Mouse (Mus musculus) lung, embryonic 14.5 days (tissue): Measurements from ENCODE around the gene Zkscan16. TPM values are rescaled to one million over a fixed set of nuclear protein-coding genes. Genes with fewer than 3 reads are reported as not detected.
A peak's percentile ranks its signal among the peaks of the same experiment; 100 is the strongest.

Source experiments
- ATAC-seq: fragments of 200-750 bp; cut with Nextera tagmentation; 2 replicates; pipeline ENCODE4 v1.8.0; 2017; ENCODE audit warnings: mild to moderate bottlenecking, moderate TSS enrichment, moderate library complexity; ENCODE audit not compliant: insufficient read depth
- DNase-seq: peaks from one replicate; pipeline ENCODE4 v3.0.0-alpha.2; 2015
- H3K27ac ChIP-seq: fragments of 300-500 bp; sonication (generic); 2 replicates; pipeline ENCODE4 v1.5.1; 2014; ENCODE audit warnings: low read depth, mild to moderate bottlenecking, moderate library complexity
- H3K27me3 ChIP-seq: fragments of 300-500 bp; sonication (generic); 2 replicates; pipeline ENCODE4 v1.6.1; 2014; ENCODE audit warnings: low read length, control low read depth; ENCODE audit not compliant: insufficient read depth
- H3K36me3 ChIP-seq: fragments of 300-500 bp; sonication (generic); 2 replicates; pipeline ENCODE4 v1.6.1; 2014; ENCODE audit warnings: control low read depth; ENCODE audit not compliant: insufficient read depth
- H3K4me1 ChIP-seq: fragments of 300-500 bp; sonication (generic); 2 replicates; pipeline ENCODE4 v1.6.1; 2014; ENCODE audit warnings: antibody characterized with exemption, control low read depth; ENCODE audit not compliant: insufficient read depth
- H3K4me2 ChIP-seq: fragments of 300-500 bp; sonication (generic); 2 replicates; pipeline ENCODE4 v1.6.1; 2014; ENCODE audit warnings: mild to moderate bottlenecking
- H3K4me3 ChIP-seq: fragments of 300-500 bp; sonication (generic); 2 replicates; pipeline ENCODE4 v1.5.1; 2014; ENCODE audit warnings: low read depth, low read length
- H3K9ac ChIP-seq: fragments of 300-500 bp; sonication (generic); 2 replicates; pipeline ENCODE4 v1.6.1; 2014
- H3K9me3 ChIP-seq: fragments of 300-500 bp; sonication (generic); 2 replicates; pipeline ENCODE4 v1.6.1; 2016; ENCODE audit warnings: low read depth, low read length, control low read depth
- CTCF ChIP-seq: IDR thresholded peaks from 2 replicates; pipeline ENCODE4 v1.5.1; 2016; ENCODE audit warnings: antibody characterized with exemption, low read depth
- WGBS: fragments of 180-500 bp; shearing (Covaris S2); extraction: QIAGEN DNeasy Blood & Tissue Kit; methylation state at CpG from one replicate; pipeline ENCODE4 v1.1.7; 2014; 5-methylcytosine and 5-hydroxymethylcytosine counted together
- polyA plus RNA-seq: library from polyadenylated mRNA; unstranded; fragments of >200 nt; fragmentation: Nextera tagmentation; extraction: Ambion mirVana; gene quantifications from 2 replicates; pipeline ENCODE4 v1.2.1, GENCODE M21; 2014

The Zkscan16 gene
- polyA plus RNA-seq, 1 experiment from 2014 or later: 0.70 TPM

DNA sequence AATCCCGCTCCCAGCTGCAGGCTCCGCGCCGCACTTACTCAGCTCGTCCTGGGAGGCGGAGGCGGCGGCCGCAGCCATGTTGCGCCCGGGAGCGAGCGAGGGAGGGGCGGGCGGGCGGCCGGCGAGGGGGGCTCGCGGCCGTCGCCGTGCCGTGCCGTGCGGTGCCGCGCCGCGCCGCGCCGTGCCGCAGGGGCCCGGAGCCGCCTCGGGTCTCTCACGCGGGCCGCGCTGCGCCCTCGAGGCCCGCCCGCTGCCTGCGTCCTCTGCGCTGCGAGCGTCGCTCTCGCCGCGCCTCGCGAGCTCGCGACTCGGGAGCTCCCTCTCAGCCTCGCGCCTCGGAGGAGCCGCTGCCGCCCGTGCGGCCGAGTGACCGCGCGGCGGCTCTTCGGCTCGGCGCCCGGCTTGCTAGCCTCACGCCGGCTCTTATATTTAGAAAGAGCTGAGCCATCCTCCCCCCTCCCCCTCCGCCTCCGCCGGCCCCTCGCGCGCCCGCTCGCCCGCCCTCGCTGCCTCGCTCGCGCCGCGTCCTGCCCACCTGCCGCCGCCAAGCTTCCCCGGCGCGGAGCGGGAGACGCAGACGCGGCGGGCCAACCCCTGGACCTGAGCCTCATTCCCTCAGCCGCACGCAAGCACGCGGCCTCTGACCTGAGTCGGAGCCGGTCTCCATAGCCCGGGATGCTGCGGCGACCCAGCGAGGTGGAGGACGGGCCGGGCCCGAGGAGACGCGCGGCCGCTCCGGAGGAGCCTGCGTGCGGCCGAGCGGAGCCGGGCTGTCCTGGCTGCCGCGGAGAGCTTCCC is 31.4 kb upstream of the Zkscan16 start:
- Histone ChIP-seq H3K4me2 (peak overlapping the region; percentile 75), H3K27ac (peak overlapping the region; percentile 97), H3K9ac (peak overlapping the region; percentile 96), H3K27me3 (no peaks in the 10 kb centered on the region), H3K9me3 (no peaks in the 10 kb centered on the region), H3K4me3 (peak overlapping the region; percentile 82), H3K4me1 (peaks cover 6% of the 10 kb centered on the region), H3K36me3 (no peaks in the 10 kb centered on the region)
- DNase-seq: peak; percentile 79
- under 1% methylated on average over 78 of the region's 126 CpGs for WGBS
- ATAC-seq: peak; percentile 76
- TF ChIP-seq CTCF: no peak

DNA sequence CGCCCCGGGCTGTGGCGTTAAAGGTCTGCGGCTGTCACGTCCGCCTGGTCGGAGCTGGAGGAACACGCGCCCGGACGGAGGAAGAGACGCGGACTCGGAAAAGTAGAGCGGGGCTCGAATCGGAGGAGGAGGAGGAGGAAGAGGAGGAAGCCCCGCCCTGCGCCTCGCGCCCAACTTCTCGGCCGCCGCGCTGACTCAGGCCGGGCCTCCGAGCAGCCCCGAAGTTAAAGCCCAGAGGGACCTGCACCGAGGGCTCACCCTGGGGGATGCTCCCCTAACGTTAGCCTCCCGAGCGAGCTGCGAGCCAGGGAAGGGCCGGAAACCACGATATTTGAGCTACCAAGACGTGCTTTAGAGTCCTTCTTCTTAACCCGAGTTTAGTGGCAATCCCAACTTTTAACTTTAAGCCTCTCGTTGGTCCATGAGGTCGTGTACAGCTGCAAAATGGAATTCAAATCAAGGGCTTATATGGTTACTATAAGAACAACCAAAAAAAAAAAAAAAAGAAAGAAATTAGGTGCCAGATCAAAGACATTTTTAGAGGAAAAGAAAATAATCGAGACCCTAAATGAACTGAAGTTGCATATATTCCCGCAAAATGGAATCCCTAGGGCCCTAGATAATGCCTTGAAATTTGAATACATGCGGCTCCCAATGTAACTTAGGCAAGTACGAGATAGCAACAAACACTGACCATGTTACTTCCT is 30.6 kb upstream of the Zkscan16 start, which contains the start of gene Ecpas:
Gene Ecpas (minus strand): TSS at position 121 of the 707 bp plus-strand sequence.
- Histone ChIP-seq H3K36me3 (no peaks in the 10 kb centered on the region), H3K27me3 (no peaks in the 10 kb centered on the region), H3K4me3 (peak within 1 kb of the TSS; percentile 82), H3K4me1 (peaks cover 6% of the 10 kb centered on the region), H3K9ac (peak within 1 kb of the TSS; percentile 96), H3K4me2 (peak within 1 kb of the TSS; percentile 75), H3K9me3 (no peaks in the 10 kb centered on the region), H3K27ac (peak within 1 kb of the TSS; percentile 97)
- 3% methylated on average over 43 of the region's 43 CpGs for WGBS
- ATAC-seq: peak; percentile 81
- TF ChIP-seq CTCF: no peak
- peak; percentile 87 for DNase-seq

DNA sequence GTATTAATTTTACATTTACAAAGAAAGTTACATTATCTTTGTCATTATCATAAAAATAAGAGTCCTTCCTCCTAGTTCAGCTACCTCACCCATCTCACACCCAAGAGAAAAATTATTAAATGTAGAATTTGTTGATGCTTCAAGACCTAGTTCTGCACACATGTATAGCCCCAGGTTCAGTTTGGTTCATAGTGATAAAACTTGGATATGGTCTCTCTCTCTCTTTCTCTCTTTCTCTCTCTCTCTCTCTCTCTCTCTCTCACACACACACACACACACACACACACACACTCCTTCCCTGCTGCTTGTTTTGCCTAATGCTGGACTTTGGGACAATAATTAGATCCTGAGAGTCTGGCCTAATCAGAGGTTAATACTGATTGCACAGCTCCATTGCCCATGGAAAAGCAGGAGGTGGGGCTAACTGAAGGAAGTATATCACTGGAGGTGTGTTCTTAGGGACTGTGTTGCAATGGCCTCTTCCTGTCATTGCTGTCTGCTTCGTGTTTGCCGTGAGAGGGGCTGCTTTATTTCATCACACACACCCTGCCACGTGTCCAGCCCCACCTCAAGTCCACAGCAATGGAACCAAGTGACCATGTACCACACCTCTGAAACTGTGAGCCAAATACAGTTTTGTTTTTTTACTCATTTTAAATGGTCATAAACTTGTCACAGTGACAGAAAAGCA is 29.9 kb upstream of the Zkscan16 start:
- no peak for ATAC-seq
- H3K9ac ChIP-seq: no peak overlapping the region
- no peak for TF ChIP-seq CTCF
- no peaks in the 10 kb centered on the region for H3K36me3 ChIP-seq
- H3K9me3 ChIP-seq: no peaks in the 10 kb centered on the region
- no peak for DNase-seq
- H3K4me2 ChIP-seq: peak overlapping the region; percentile 75
- WGBS: 35% methylated on average over 3 of the region's 3 CpGs
- no peak overlapping the region for H3K27ac ChIP-seq
- H3K4me3 ChIP-seq: no peak overlapping the region
- H3K4me1 ChIP-seq: peaks cover 6% of the 10 kb centered on the region
- H3K27me3 ChIP-seq: no peaks in the 10 kb centered on the region

DNA sequence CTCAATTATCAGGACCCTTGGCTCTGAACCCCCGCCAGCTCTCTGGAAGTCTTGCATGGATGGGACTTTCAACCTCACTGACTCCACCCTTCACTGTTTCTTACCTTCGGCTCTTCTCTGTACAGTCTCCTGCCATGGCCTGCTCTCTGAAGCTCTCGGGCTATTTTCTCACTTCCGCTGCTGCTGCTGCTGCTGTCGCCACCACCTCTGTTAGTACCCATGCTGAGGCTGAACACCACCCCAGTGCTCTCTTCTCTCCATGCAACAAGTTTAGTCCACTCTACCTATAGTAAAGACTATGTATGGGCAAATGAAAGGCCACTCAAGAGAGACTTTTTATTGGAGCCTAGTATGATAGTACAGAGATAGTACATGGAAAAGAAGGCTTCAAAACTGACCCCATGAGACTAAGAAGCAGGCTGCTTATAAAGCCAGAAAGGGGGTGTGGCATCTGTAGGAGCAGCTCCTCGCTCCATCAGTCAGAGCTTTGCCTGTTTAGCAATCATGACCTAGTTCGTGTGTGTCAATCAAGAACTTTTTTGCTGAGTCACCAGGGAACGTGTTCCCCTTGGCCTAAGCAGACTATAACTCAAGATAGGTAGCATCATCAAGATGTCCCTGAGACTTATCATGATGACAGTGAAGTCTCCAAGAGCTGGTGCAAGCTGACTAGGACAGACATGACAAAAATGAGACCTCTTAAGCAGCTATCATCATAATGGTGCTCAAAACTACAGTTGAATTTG is 28.2 kb upstream of the Zkscan16 start:
- Histone ChIP-seq H3K27me3 (no peaks in the 10 kb centered on the region), H3K4me3 (no peak overlapping the region), H3K27ac (no peak overlapping the region), H3K9me3 (no peaks in the 10 kb centered on the region), H3K9ac (no peak overlapping the region), H3K4me1 (peaks cover 4% of the 10 kb centered on the region), H3K4me2 (no peak overlapping the region), H3K36me3 (no peaks in the 10 kb centered on the region)
- WGBS: 72% methylated on average over 8 of the region's 8 CpGs
- ATAC-seq: no peak
- TF ChIP-seq CTCF: no peak
- no peak for DNase-seq

DNA sequence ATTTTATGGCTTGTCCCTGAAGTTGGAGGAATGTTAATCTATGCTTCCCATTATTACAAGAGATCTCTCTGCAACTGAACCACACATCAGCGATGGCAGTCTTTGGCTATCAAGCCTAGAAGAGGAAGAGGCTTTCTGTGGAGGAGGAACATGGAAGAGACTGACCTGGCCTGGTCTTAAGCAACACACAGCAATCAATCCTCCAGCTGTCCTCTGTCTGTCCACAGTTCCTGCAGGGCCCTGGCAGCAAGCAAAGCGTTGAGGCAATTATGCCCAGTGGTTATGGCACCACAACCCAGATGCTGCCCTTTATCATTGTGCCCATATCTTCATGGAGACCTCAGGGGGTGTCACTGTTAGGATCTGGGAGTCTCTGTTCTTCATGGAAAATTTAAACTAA is 19.5 kb upstream of the Zkscan16 start:
- Histone ChIP-seq H3K4me1 (no peaks in the 10 kb centered on the region), H3K4me3 (no peak overlapping the region), H3K9me3 (no peaks in the 10 kb centered on the region), H3K9ac (no peak overlapping the region), H3K4me2 (no peak overlapping the region), H3K27ac (no peak overlapping the region), H3K36me3 (no peaks in the 10 kb centered on the region), H3K27me3 (no peaks in the 10 kb centered on the region)
- WGBS: 72% methylated on average over 2 of the region's 2 CpGs
- TF ChIP-seq CTCF: no peak
- ATAC-seq (no peak), DNase-seq (no peak)

DNA sequence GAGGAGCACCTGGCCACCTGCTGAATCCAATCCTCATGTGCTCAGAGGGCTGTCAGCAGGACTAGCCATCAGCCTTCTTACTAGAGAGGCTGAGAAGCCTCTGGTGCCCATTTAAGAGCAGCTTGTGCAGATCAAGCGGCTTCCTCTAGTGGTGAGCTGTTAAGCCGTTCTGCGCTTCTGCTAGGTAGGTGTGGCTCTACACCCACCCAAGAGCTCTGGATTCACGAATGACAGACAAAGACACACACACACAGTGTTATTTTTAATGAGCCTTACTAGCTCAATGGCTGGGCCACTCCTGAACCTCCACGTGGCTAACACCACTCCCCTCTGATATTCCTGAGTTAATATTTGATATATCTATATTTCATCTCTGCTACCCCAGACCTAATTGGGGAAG is 17.8 kb upstream of the Zkscan16 start:
- no peaks in the 10 kb centered on the region for H3K9me3 ChIP-seq
- ATAC-seq (no peak), DNase-seq (no peak)
- H3K4me2 ChIP-seq: no peak overlapping the region
- no peaks in the 10 kb centered on the region for H3K4me1 ChIP-seq
- H3K27ac ChIP-seq: no peak overlapping the region
- WGBS: 34% methylated on average over 5 of the region's 5 CpGs
- no peak for TF ChIP-seq CTCF
- H3K36me3 ChIP-seq: no peaks in the 10 kb centered on the region
- H3K4me3 ChIP-seq: no peak overlapping the region
- no peaks in the 10 kb centered on the region for H3K27me3 ChIP-seq
- no peak overlapping the region for H3K9ac ChIP-seq
